Mouse (Mus musculus) liver, embryonic 12.5 days (tissue): Measurements from ENCODE around the gene Sprr2j-ps. TPM values are rescaled to one million over a fixed set of nuclear protein-coding genes. Genes with fewer than 3 reads are reported as not detected.

Experiments used
- polyA plus RNA-seq: library from polyadenylated mRNA; unstranded; fragments of >200 nt; fragmentation: Nextera tagmentation; extraction: Ambion mirVana; gene quantifications from 2 replicates; pipeline ENCODE4 v1.2.1, GENCODE M21; 2016

The Sprr2j-ps gene
- polyA plus RNA-seq, 1 experiment from 2014 or later, result not detected

Other genes with a start within 250 kb of the Sprr2j-ps start
- 0.05 TPM in 1 of 2 replicates, not detected in the other for gene Sprr2a1, start 202.3 kb upstream of the Sprr2j-ps start, polyA plus RNA-seq
- 0.19 TPM in 1 of 2 replicates, not detected in the other for gene Sprr2a2, start 202.2 kb upstream of the Sprr2j-ps start, polyA plus RNA-seq
- gene Sprr2a3, start 132.7 kb upstream of the Sprr2j-ps start, polyA plus RNA-seq, result not detected in 2 replicates
- not detected in 2 replicates for gene Sprr2b, start 101.5 kb upstream of the Sprr2j-ps start, polyA plus RNA-seq
- not detected in 2 replicates for gene Sprr2d, start 78.9 kb upstream of the Sprr2j-ps start, polyA plus RNA-seq
- gene Sprr2e, start 65.9 kb upstream of the Sprr2j-ps start, polyA plus RNA-seq, result not detected in 2 replicates
- not detected in 2 replicates for gene Sprr2f, start 52.9 kb upstream of the Sprr2j-ps start, polyA plus RNA-seq
- gene Sprr2h, start 32.4 kb upstream of the Sprr2j-ps start, polyA plus RNA-seq, result not detected in 2 replicates
- not detected in 2 replicates for gene Sprr2i, start 10.1 kb upstream of the Sprr2j-ps start, polyA plus RNA-seq
- 5.6 and 5.7 TPM in 2 replicates for gene Gm9774, start 11.3 kb downstream of the Sprr2j-ps start, polyA plus RNA-seq
- gene Sprr2k, start 14.5 kb downstream of the Sprr2j-ps start, polyA plus RNA-seq, result not detected in 2 replicates
- gene Sprr1b, start 20.7 kb downstream of the Sprr2j-ps start, polyA plus RNA-seq, result not detected in 2 replicates
- gene Sprr3, start 40.6 kb downstream of the Sprr2j-ps start, polyA plus RNA-seq, result not detected in 2 replicates
- gene Sprr1a, start 67.8 kb downstream of the Sprr2j-ps start, polyA plus RNA-seq, result not detected in 2 replicates
- gene Sprr4, start 82.4 kb downstream of the Sprr2j-ps start, polyA plus RNA-seq, result not detected in 2 replicates
- not detected in 2 replicates for gene 2310046K23Rik, start 116.4 kb downstream of the Sprr2j-ps start, polyA plus RNA-seq
- 0.12 TPM in 1 of 2 replicates, not detected in the other for gene Ivl, start 155.7 kb downstream of the Sprr2j-ps start, polyA plus RNA-seq
- not detected in 2 replicates for gene Smcp, start 170.9 kb downstream of the Sprr2j-ps start, polyA plus RNA-seq
- not detected in 2 replicates for gene 2210017I01Rik, start 189.4 kb downstream of the Sprr2j-ps start, polyA plus RNA-seq
- not detected in 2 replicates for gene Lce6a, start 203.6 kb downstream of the Sprr2j-ps start, polyA plus RNA-seq
- not detected in 2 replicates for gene Lce1a1, start 230.2 kb downstream of the Sprr2j-ps start, polyA plus RNA-seq
- gene Lce1b, start 238.8 kb downstream of the Sprr2j-ps start, polyA plus RNA-seq, result not detected in 2 replicates